Mouse (Mus musculus) layer of hippocampus, adult 2 months (tissue): ENCODE measurements around the gene F2rl1. TPM values are rescaled to one million over a fixed set of nuclear protein-coding genes. Genes with fewer than 3 reads are reported as not detected.
A peak's percentile ranks its signal among the peaks of the same experiment; 100 is the strongest.

Experiments
- DNase-seq, 2 experiments: peaks; one replicate each; pipeline ENCODE4 v3.0.0; 2022; ENCODE audit warnings: low spot score in 2 of 2
- H3K27ac ChIP-seq: fragments of 200-600 bp; 2 replicates; pipeline ENCODE4 v1.8.1; 2022
- H3K4me3 ChIP-seq: fragments of 200-600 bp; 2 replicates; pipeline ENCODE4 v1.8.1; 2022; ENCODE audit warnings: mild to moderate bottlenecking
- CTCF ChIP-seq: fragments of 200-600 bp; conservative IDR thresholded peaks from 2 replicates; pipeline ENCODE4 v1.8.1; 2022; ENCODE audit warnings: antibody characterized with exemption, mild to moderate bottlenecking, moderate library complexity
- total RNA-seq, 2 experiments: library from RNA; stranded (reverse); gene quantifications; 2 replicates each; pipeline ENCODE4 v1.2.3; 2021

The F2rl1 gene
- total RNA-seq, 2 experiments from 2014 or later, result 0.17 to 0.18 TPM

DNA sequence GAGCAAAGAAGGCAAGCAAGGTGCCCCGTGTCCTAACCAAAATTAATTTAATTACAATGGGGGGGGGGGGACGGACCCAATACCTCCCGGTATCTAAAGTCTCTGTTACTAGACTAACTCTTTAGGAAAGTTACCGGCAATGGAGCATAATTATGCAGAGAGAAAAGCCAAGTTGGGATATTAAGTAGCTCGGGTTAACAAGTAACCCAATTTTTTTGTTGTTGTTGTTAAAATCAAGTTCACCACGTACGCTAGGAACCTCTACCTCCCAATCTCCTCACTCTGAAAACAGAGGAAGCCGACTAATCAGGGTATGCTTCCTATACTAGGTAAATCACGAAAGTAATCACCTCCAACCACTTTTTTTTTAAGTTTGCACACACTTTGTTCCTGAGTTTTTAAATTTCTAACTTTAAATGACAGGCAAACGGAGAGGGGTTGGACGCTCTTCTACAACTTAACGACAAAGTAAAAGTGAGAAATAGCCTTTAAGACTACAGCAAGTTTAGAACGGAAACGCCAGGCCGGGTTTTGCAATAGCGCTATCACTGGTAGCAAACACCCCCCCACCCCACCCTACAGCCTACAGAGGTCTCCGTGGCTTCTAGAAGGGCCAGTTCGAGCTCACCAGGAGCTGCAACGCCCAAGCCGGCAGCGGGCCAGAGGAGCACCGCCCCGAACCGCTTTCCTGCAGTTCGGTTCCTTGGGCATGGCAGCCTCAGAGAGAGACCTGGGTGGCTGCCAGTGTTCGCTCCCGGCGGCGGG lies 1.2 kb downstream of the F2rl1 start:
- Histone ChIP-seq H3K27ac (no peak overlapping the region), H3K4me3 (peak overlapping the region; percentile 44)
- DNase-seq, result no peak
- no peak for TF ChIP-seq CTCF

DNA sequence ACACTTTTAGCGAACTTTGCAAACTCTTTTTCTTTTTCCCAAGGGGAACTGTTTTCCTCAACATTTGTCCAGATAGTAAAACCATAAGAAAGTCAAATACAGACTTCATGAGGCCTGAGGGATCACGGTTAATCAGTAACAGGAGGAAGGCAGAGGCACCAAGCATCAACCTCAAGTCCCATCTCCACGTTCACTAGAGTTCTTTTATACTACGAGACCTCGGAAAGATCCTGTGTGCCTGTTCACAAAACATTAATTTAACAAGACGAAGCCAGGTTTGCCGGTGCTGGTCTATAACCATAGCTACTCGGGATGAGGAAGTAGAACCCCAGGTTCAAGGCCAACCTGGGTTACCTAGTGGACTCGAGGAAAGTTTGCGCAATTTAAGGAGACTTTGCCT lies 2.9 kb downstream of the F2rl1 start:
- H3K4me3 ChIP-seq, result no peak overlapping the region
- DNase-seq, result no peak
- no peak for TF ChIP-seq CTCF
- H3K27ac ChIP-seq, result no peak overlapping the region

DNA sequence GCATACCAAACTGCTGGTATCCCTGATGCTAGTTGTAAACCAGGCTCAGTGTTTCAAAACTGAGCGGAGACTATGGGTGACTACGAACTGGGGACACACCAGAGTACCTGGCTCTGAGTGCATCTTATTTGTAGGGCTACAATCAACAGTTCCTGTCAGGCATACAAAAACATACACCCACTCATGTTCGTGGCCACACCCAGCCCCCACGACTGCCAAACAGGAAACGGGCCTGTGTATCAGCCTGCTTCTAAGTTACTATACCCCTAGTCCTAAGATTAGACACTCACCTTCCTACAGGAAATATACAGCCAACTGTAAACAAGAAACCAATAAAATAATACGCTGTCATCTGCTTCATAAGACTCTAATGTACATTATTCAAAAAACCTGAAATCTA lies 4.0 kb downstream of the F2rl1 start:
- no peak for TF ChIP-seq CTCF
- Histone ChIP-seq H3K4me3 (no peak overlapping the region), H3K27ac (no peak overlapping the region)
- DNase-seq, result no peak

DNA sequence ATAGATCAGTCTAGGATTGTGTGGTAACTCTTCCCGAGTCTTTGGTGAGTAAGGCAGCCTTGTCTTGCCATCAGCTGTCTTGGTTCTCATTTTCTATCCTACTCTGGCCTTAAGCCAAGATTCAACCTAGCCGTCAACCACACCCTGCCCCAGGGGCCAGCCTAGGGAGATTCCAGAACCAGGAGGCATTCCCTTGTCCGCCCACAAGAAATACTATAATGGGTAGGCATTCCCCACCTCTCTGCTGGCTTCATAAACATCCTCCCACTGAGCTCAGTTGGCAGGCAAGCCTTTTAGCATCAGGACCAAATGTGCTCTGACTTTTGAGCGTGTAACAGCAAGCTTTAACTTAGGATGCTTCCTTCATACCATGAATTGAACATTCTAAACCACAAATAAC lies 10.3 kb downstream of the F2rl1 start:
- DNase-seq, result peak; percentile 13 to 29
- no peak overlapping the region for H3K27ac ChIP-seq
- H3K4me3 ChIP-seq, result no peak overlapping the region
- no peak for TF ChIP-seq CTCF

DNA sequence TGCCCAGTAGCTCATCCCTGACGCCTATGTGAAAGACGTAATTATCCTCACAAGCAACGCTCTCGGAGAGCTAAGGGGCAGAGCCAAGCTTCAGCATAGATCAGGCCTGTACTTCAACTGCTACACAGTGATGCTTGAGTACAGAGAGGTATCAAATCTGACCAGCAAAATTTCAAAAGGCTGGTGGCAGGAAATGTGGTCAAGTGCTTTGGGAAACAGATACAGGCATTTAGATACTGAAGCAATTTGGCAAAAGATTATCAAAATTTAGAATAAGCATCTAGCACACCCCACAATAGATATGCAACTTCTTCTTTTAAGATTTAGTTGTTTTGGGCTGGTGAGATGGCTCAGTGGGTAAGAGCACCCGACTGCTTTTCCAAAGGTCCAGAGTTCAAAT lies 15.0 kb downstream of the F2rl1 start:
- no peak overlapping the region for H3K4me3 ChIP-seq
- DNase-seq, result no peak
- H3K27ac ChIP-seq, result no peak overlapping the region
- TF ChIP-seq CTCF, result no peak

DNA sequence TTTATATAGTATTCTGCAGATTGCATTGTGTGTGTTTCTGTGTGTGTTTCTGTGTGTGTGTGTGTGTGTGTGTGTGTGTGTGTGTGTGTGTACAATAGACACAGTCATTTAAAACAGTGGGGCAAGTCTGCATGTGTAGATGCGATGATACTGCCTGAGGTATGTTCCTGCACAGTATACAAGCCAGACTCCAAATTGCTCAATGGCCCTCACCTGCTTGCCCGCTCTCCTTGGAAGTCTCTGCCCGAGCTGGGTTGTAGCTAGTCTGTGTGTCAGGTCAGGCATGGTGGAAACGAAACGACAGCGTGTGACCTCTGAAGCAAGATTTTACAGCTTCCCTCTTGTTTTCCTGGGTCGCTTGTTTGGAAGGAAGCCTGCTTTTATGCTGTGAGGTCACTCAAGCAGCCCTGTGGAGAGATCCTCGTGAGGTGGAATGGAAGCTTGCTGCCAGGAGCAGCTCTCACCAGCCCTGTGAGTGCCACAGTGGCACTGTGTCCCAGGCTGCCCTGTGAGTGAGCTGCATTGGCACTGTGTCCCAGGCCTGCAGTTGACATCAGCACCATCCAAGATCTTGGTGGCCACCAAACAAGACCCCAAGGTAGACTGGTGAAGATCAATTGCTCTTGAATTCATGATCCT lies 21.6 kb downstream of the F2rl1 start:
- H3K27ac ChIP-seq, result no peak overlapping the region

DNA sequence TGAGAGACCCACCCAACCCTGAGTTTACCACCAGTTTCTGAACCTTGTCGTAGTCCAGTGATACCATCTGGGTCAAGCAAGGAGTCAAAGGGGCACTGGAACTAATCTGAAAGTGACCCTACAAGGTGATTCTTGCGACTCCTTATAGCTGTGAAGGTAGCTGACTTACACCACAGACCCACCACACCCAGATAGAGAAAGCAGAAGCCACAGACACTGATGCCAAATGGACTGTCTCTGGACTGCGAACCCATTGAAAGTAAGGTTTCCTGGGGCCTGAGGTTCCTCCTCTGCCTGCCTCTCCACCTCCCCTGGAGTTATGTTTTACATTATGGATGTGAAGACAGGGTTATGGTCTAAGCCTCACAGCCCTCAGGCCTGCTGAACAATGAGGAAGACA lies 28.4 kb downstream of the F2rl1 start:
- Histone ChIP-seq H3K4me3 (no peak overlapping the region), H3K27ac (no peak overlapping the region)
- TF ChIP-seq CTCF, result no peak
- DNase-seq, result no peak

More for the DNA sequence above, 21.6 kb downstream of the F2rl1 start:
- TF ChIP-seq CTCF, result no peak
- no peak overlapping the region for H3K4me3 ChIP-seq
- DNase-seq, result no peak

DNA sequence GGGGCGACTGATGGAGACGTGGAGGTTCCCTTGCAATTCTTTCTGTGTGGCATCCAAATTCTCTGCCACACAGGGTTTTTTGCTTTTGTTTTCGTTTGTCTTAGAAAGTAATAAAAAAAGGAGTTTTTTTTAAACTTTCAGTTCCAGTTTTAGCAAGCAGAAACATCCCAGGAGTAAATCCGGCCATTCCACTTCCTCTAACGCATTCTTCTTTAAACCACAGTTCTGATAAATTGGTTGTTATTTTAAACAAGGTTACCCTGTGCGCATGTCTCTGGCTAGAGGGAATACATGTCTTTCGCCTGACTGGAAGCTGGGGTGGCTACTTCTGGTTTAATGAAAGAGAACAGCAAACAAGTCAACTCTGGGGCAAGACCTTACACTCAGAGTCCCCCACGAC lies 30.2 kb downstream of the F2rl1 start:
- Histone ChIP-seq H3K27ac (no peak overlapping the region), H3K4me3 (no peak overlapping the region)
- no peak for TF ChIP-seq CTCF
- DNase-seq, result no peak

DNA sequence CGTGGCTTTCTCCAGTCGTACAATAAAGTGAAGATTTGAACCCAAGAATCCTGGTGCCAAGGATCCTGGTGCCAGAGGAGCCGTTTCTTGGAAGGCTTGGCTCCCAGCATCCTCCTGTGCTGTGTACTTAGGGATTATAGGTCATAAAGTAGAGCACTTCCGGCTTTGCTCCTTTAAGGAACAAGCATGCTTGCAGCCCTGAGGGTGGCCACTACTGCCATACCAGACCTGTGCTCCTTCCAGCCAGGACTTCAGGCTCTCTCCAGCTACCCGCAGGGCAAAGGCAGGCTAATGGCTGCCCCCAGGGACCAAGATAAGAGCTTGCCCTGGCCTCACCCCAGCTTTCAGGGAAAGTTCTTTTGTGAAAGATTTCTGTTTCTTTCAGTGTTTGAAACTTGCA lies 31.7 kb downstream of the F2rl1 start:
- Histone ChIP-seq H3K27ac (no peak overlapping the region), H3K4me3 (no peak overlapping the region)
- no peak for DNase-seq
- TF ChIP-seq CTCF, result no peak

DNA sequence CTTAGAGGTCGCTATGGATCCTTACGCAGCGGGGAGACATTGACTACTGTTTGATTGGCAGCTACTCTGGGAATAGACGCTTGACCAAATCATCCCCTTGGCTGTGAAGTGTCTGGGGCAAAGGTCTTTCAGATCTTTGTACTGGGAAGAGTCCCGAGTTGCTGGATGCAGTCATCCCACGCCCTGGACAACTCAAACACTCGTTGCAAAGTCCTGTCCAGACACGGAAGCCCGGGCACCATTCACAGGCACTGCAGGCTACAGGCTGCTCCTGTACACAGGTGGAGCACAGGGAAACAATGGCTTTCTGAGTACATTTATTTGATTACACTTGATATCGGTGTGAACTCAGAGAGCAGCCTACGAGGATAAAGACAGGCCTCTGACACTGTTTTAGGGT lies 33.7 kb downstream of the F2rl1 start:
- no peak for TF ChIP-seq CTCF
- no peak overlapping the region for H3K4me3 ChIP-seq
- DNase-seq, result no peak
- H3K27ac ChIP-seq, result no peak overlapping the region

DNA sequence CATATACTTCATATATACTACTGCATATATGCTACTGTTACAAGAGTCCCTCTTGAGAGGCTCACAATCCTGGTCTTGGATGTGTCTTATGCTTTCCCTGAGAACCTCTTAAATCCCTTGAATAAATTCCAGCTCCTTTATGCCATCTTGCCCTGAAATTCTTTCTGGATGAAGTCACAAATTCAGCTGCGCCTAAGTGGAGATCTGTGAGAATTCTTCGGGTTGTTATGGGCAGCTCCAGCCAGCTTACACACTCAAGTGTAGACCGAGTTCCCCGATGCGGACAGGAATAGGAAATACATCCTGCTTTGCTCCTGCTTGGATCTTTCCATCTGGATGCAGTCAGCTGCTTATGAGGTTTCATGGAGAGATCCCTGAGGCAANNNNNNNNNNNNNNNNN lies 40.4 kb downstream of the F2rl1 start:
- H3K4me3 ChIP-seq, result no peak overlapping the region
- TF ChIP-seq CTCF, result no peak
- DNase-seq, result no peak
- H3K27ac ChIP-seq, result no peak overlapping the region

DNA sequence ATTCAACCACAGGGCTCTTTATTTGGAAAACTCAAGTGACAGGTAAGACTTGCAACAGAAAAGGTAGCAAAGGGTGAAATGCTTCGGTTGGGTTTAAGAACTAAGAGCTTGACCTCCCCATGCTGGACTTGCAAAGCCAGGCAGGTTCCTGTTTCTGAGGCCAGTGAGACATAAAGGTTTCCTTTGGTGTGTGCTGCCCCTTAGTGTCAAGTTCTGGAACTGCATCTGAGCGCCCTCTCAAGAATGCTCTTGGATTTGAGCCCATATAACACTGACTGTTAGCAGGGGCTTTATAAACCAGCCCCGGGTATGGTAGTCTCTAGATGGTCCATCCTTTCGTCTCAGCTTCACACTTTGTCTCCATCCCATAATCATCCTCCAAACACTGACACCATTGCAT lies 43.6 kb downstream of the F2rl1 start:
- Histone ChIP-seq H3K27ac (no peak overlapping the region), H3K4me3 (no peak overlapping the region)
- TF ChIP-seq CTCF, result peak; percentile 93
- peak; percentile 42 to 77 for DNase-seq

DNA sequence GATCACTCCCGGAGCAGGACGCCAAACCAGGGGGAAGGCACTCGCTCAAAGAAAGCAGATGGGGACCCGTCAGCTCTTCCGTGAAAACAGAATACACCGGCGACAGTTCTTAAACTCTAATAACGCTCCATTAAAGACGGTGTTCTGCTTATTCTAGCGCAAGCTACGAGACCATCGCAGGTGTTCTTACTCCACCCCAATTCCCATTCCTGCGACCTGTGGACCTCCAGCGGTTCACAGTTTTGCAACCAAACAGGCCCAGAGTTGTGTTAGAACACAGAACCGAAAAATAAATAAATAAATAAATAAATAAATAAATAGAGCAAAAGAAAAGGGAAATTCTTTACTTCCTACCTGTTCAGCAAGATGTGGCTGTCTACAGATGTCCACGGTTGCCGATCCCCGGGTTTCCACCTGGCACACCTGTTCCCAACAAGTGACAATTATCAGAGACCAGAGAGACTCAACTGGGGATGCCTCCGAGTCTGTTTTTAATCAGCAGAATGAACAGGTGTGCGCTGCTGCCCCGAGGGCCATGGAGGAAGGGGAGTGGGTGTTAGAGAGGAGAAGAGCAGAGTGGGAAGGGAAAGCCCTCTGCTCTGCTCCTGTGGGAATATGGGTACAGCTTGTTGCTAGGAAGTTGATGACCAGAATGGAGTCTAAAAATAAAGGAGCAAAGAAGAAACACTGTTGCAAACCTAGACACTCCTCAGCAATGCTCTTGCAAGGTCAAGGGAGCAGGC lies 46.2 kb downstream of the F2rl1 start, which contains the start of gene S100z:
TSS of gene S100z (minus strand) at position 51 of the 743 bp plus-strand sequence.
- DNase-seq, result no peak
- TF ChIP-seq CTCF, result no peak
- Histone ChIP-seq H3K27ac (no peak within 1 kb of the TSS), H3K4me3 (no peak within 1 kb of the TSS)
